Mouse (Mus musculus): Measurements from ENCODE around the gene Olfr549. TPM values are rescaled to one million over a fixed set of nuclear protein-coding genes. Genes with fewer than 3 reads are reported as not detected.

Olfr549 gene
- total RNA-seq (2023), result not detected

DNA sequence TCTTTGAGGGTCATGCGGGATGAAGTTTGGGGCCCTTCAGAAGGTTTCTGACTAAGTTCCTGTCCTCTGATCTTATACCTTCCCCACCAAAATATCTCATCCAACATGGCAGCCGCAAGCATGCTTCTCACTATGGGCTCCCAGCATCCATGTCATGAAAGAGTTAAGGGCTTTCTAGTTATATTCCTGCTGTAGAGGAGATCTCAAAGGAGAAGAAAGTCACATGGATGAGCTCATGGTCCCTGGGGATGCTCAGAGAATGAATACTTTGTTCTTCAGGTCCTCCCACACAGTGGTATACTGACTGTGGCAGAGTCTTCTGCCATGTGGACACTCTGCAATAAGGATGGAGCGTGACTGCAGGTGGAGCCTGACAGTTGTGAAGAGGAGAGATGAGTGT, at the start of gene Olfr549:
Gene Olfr549, plus strand, starts transcription at position 301 of the 400 bp plus-strand sequence.

DNA sequence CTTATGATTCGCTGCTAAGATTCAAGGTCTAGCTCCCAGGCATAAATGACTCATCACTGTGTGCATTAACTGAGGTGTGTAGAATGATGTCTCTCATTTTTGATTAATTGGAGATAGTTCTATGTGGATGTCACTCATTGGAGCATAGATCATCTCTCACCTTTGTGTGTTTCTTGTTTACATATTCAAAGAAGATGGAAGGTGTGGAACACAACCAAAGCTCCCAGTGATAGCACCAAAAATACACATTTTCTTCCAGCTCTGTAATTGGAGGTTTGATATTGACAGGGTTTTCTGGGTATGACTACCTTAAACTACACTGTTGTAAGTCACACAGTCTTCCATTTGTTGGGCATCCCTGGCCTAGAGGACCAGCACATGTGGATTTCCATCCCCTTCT, 15.2 kb upstream of the Olfr549 start, which contains the start of gene Olfr547:
Gene Olfr547, plus strand, starts transcription at position 301 of the 400 bp plus-strand sequence.

DNA sequence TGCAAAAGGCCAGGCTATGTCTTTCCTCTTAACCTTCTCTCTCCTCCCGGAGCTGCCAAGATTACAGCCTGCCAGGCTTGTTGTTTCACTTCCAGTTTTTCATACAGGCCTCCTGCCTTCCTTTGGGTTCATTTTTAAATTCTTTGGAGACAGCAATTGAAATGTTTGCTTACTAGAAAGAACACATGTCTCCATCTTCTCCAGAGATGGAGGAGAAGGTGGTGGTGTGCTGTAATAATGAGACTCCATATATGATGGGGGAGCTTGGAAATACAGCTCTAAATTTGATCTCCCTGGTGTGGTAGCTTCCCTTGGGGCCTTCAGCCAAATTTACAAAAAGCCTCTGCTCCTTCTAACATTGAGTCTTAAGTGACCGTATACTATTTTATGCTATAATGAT, 9.1 kb upstream of the Olfr549 start, which contains the start of gene Olfr548-ps1:
Gene Olfr548-ps1, plus strand, starts transcription at position 301 of the 400 bp plus-strand sequence.

DNA sequence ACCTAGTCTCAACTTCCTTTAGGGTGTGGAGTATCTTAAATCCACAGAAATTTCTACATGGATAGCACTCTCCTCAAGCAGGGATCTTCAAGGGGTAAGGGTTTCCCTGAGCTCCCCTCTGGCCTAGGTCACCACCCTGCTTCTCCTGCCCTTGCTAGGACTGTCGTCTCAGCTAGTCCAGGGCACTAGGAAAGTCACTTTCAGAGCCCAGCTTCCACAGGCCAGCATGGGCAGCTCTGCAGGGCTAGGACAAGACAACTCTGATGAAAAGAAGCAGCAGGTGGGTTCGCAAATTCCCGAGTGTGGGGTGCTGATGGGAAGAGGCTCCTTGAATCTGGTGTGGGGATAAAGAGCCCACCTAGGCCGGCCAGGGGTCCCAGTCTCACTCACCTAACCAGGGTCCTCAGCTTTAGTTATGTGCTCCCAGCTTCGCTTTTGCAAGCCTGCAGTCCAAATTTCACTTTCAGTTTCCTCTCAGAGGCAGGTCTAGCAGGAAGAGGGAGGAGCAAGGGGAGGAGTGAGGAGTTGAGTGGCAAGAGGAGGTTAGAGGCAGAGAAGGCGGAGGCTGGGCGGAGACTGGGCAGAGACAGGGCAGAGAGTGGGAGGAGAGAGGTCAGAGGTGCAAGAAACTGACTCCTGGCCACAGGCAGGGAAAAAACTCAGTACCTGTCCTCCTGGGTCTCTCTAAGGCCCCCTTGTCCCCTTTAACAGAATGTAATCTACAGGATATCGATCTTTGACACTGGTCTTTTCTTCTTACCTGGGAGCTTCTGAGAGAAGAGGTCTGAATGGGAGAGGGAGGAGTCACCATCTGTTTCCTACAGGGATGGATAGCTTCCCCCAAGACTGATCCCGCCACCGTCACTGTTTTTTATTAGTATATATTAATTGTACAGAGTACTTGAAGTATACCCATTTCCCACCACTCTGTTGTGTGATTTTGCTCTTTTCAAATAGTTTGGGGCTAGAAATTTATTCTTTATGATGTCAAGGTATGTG, 15.6 kb downstream of the Olfr549 start, which contains the start of gene Trim21:
Gene Trim21, minus strand, starts transcription at position 488 of the 999 bp plus-strand sequence.

DNA sequence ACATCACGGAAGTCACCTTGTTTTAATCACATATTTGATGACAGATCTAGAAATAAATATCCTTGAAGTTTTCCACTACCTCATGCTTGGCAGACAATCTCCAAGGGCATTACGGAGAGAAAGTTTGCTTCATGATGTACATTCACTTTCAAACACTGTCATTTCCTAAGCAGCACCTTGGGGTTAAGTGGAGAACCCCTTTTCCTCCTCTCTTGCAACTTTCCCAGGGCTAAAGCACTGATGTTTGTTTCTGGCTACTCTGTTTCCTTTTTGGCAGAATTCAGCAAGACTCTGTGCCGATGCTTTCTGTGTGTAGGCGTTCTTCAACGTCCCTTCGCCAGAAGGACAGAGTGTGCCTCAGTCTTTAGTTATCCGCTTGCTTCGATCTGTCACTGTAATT, 21.5 kb downstream of the Olfr549 start, which contains the start of gene Olfr550:
Gene Olfr550, plus strand, starts transcription at position 301 of the 400 bp plus-strand sequence.

DNA sequence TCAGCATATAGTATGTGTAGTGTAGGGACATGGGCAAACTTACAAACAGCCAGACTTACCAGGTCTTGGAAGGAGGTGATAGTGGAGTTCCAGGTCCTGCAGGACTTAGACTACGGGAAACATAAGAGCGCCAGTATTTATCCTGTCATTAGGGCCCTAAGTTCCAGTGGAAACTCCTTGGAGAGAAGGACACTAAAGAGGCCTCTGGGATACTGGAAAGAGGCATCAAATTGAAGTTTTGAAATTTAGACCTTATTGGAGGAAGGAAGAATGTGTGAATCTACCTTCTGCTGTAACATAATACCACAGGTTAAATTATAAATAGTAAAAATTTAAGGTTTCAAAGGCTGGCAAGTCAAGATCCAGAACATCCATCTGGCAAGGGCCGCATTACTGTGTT, 42.1 kb downstream of the Olfr549 start, which contains the start of gene Olfr551:
Gene Olfr551, minus strand, starts transcription at position 101 of the 400 bp plus-strand sequence.

DNA sequence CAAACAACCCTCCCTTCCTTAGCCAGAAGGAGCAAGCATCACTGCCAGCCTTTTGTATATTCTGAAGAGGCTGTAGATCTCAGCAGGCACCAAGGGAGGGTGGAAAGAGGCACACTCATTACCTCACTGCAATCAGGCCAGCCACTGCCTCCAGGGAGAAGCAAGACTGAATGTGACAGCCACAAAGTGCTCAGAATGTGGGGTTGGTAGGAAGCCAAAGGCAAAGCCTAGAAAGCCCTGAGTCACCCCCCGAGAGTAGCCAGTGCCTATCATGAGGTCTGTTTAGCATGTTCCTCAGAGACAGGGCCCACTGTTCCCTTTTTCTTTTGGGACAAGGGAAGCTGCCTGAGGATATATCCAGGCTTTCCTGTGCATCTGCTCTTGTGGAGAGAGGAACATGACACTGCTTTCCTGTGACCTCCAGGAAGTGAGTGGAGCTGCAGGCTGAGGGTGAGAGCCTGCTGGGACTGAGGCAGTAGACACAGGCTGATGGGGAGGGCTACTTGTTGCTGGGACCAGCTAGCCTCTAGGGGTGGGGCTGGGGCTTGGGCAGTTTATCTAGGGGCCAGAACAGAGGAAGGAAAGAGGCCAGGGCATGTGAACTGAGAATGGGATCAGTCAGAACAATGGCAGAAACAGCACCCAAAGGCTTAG, 47.8 kb downstream of the Olfr549 start, which contains the start of gene Olfr552:
Gene Olfr552, plus strand, starts transcription at position 393 of the 654 bp plus-strand sequence.

Other genes with a start within 250 kb of the Olfr549 start
- 10 to 100 TPM; 12.5 to 12.7 TPM for gene Rrm1, start 108.2 kb upstream of the Olfr549 start, total RNA-seq (2023)
- not detected for gene Olfr543, start 68.2 kb upstream of the Olfr549 start, total RNA-seq (2023)
- gene Olfr544, start 61.6 kb upstream of the Olfr549 start, total RNA-seq (2023), result not detected
- not detected for gene Olfr545, start 50.3 kb upstream of the Olfr549 start, total RNA-seq (2023)
- gene Olfr547, start 15.1 kb upstream of the Olfr549 start, total RNA-seq (2023), result not detected
- gene Olfr548-ps1, start 9.0 kb upstream of the Olfr549 start, total RNA-seq (2023), result not detected
- gene Trim21, start 15.6 kb downstream of the Olfr549 start, total RNA-seq (2023), result 10 to 100 TPM; 19.9 to 20.8 TPM
- gene Olfr550, start 21.6 kb downstream of the Olfr549 start, total RNA-seq (2023), result not detected
- not detected for gene Olfr551, start 42.0 kb downstream of the Olfr549 start, total RNA-seq (2023)
- not detected for gene Olfr552, start 47.9 kb downstream of the Olfr549 start, total RNA-seq (2023)
- gene Olfr553, start 68.3 kb downstream of the Olfr549 start, total RNA-seq (2023), result not detected
- not detected for gene Olfr554, start 88.6 kb downstream of the Olfr549 start, total RNA-seq (2023)
- not detected for gene Olfr555, start 109.0 kb downstream of the Olfr549 start, total RNA-seq (2023)
- not detected for gene Olfr556, start 115.0 kb downstream of the Olfr549 start, total RNA-seq (2023)
- gene Trim68, start 137.5 kb downstream of the Olfr549 start, total RNA-seq (2023), result 1 to 10 TPM; 3.9 to 5.2 TPM
- not detected for gene Olfr557, start 146.0 kb downstream of the Olfr549 start, total RNA-seq (2023)
- gene Olfr558, start 152.3 kb downstream of the Olfr549 start, total RNA-seq (2023), result not detected
- gene Olfr33, start 169.2 kb downstream of the Olfr549 start, total RNA-seq (2023), result not detected
- gene Olfr559, start 177.6 kb downstream of the Olfr549 start, total RNA-seq (2023), result not detected
- gene Olfr560, start 209.5 kb downstream of the Olfr549 start, total RNA-seq (2023), result not detected
- not detected for gene Olfr78, start 209.6 kb downstream of the Olfr549 start, total RNA-seq (2023)
- gene Olfr561, start 221.4 kb downstream of the Olfr549 start, total RNA-seq (2023), result not detected

All from monocyte, adult 59 days (primary cell).